Mouse (Mus musculus): Measurements from ENCODE around the gene Aldh5a1.

GRCm38 (mm10) chr13:24962119-24962518 lies 24.7 kb upstream of the Aldh5a1 start:
- TF ChIP-seq CTCF (IDR thresholded peaks at IDR 0.05; ENCODE audit: control insufficient read depth, insufficient read depth, insufficient replicate concordance, low read depth, low read length) (no peak), POLR2A (IDR thresholded peaks at IDR 0.05; ENCODE audit: control insufficient read depth, low read depth, low read length) (no peak)

Data from testis, adult 2 months (tissue).